27 mouse cellular contexts compared by ENCODE assay signal in genomic region chr3:105566973-105567372, GRCm38 (mm10).
DNase-seq lines count a peak whose midpoint lies in the region; ATAC-seq and TF ChIP-seq lines count a peak whose summit lies in the region.
"Had no signal": no experiment of that assay in that cellular context is flagged by ENCODE, and none has a peak within 500 bp of the region (broad histone marks: within the 10 kb centered on the region; RNA-seq: fewer than 3 reads in every experiment).

No protein-coding gene starts in this region.

- no peak overlapping the region for H3K9ac ChIP-seq in midbrain, embryonic 14.5 days (replicated peaks; ENCODE audit: low read length)
- H3K9ac ChIP-seq in midbrain, postnatal 0 days (replicated peaks; ENCODE audit: low read length, poor library complexity, severe bottlenecking) = no peak overlapping the region
- no peak overlapping the region for H3K9ac ChIP-seq in hindbrain, embryonic 14.5 days
- H3K9ac ChIP-seq: heart, embryonic 12.5 days; limb, embryonic 12.5 days; liver, postnatal 0 days; stomach, embryonic 15.5 days had no signal

- H3K4me3 ChIP-seq in midbrain, embryonic 14.5 days (replicated peaks; ENCODE audit: low read depth, low read length) = no peak overlapping the region
- H3K4me3 ChIP-seq in midbrain, postnatal 0 days (ENCODE audit: low read depth, low read length) = no peak overlapping the region
- no peak overlapping the region for H3K4me3 ChIP-seq in hindbrain, embryonic 14.5 days (replicated peaks; ENCODE audit: low read length)
- H3K4me3 ChIP-seq in olfactory bulb, adult 2 months (ENCODE audit: insufficient read depth, low read depth, low read length) = no peak overlapping the region
- H3K4me3 ChIP-seq: heart, embryonic 12.5 days; limb, embryonic 12.5 days; stomach, embryonic 15.5 days had no signal

- no peaks in the 10 kb centered on the region for H3K27me3 ChIP-seq in midbrain, embryonic 14.5 days (ENCODE audit: control insufficient read depth, insufficient read depth, low read length)
- H3K27me3 ChIP-seq in midbrain, postnatal 0 days (ENCODE audit: insufficient read depth, low read length) = no peaks in the 10 kb centered on the region
- no peaks in the 10 kb centered on the region for H3K27me3 ChIP-seq in hindbrain, embryonic 14.5 days (ENCODE audit: control insufficient read depth, insufficient read depth, low read length)
- H3K27me3 ChIP-seq: stomach, embryonic 15.5 days had no signal

- H3K27ac ChIP-seq in midbrain, embryonic 14.5 days (replicated peaks; ENCODE audit: low read depth, low read length) = peak overlapping the region; percentile 78; the same call in 1 of the 2 replicates
- no peak overlapping the region for H3K27ac ChIP-seq in midbrain, postnatal 0 days (ENCODE audit: low read depth, low read length)
- H3K27ac ChIP-seq in hindbrain, embryonic 14.5 days = peak overlapping the region; percentile 4; the same call in 1 of the 2 replicates
- peak overlapping the region; percentile 78 for H3K27ac ChIP-seq in olfactory bulb, adult 2 months (ENCODE audit: insufficient read depth, low read depth, low read length)
- H3K27ac ChIP-seq: limb, embryonic 12.5 days; macrophage; stomach, embryonic 15.5 days had no signal

- TF ChIP-seq POLR2A in olfactory bulb, adult 2 months (IDR thresholded peaks at IDR 0.05; ENCODE audit: insufficient read depth, low read depth, low read length) = no peak

- DNase-seq in frontal cortex, adult 2 months (ENCODE audit: extremely low spot score in 1 of 2, low spot score in 1 of 2) = no peak
- peak; percentile 55 for DNase-seq in midbrain, embryonic 14.5 days
- no peak for DNase-seq in midbrain, postnatal 0 days (ENCODE audit: low spot score)
- DNase-seq in hindbrain, embryonic 14.5 days (ENCODE audit: low spot score) = no peak
- no peak for DNase-seq in cerebellum, adult 18-20 months
- DNase-seq: B cell, adult 2 months; cerebellum, adult 11-12 months; cerebellum, postnatal 36 days; gastrocnemius, postnatal 25 days; heart, adult 18-20 months; heart, postnatal 10 days; kidney, adult 18-20 months; liver, postnatal 0 days; right cerebral cortex, adult 18-20 months; right cerebral cortex, postnatal 4 days; thymus, adult 2 months; thymus, postnatal 4 days had no signal

- ATAC-seq in frontal cortex, adult (ENCODE audit: low TSS enrichment) = peak; percentile 20; the same call in 1 of the 2 replicates
- ATAC-seq in midbrain, embryonic 14.5 days (ENCODE audit: low FRiP score, low TSS enrichment) = no peak
- no peak for ATAC-seq in midbrain, postnatal 0 days (ENCODE audit: low FRiP score)
- ATAC-seq in hindbrain, embryonic 14.5 days (ENCODE audit: low FRiP score) = no peak
- ATAC-seq: liver, postnatal 0 days; lung, postnatal 0 days; Patski had no signal

- H3K36me3 ChIP-seq in midbrain, embryonic 14.5 days (ENCODE audit: control insufficient read depth, insufficient read depth, low read length) = no peaks in the 10 kb centered on the region
- no peaks in the 10 kb centered on the region for H3K36me3 ChIP-seq in midbrain, postnatal 0 days (ENCODE audit: insufficient read depth, low read length)
- H3K36me3 ChIP-seq in hindbrain, embryonic 14.5 days (replicated peaks; ENCODE audit: control insufficient read depth, insufficient read depth) = no peaks in the 10 kb centered on the region
- H3K36me3 ChIP-seq: G1E; heart, embryonic 12.5 days; limb, embryonic 12.5 days; stomach, embryonic 15.5 days had no signal

- 22% methylated on average over 8 of the region's 8 CpGs for WGBS in midbrain, embryonic 14.5 days
- WGBS in midbrain, postnatal 0 days = 33% methylated on average over 8 of the region's 8 CpGs
- 46% methylated on average over 8 of the region's 8 CpGs for WGBS in hindbrain, embryonic 14.5 days
- 47% methylated on average over 8 of the region's 8 CpGs for WGBS in olfactory bulb, adult 2 months

- TF ChIP-seq CTCF in midbrain, postnatal 0 days (IDR thresholded peaks at IDR 0.05) = no peak
- no peak for TF ChIP-seq CTCF in olfactory bulb, adult 2 months (IDR thresholded peaks at IDR 0.05; ENCODE audit: insufficient read depth, low read depth, low read length)

- H3K4me1 ChIP-seq in midbrain, embryonic 14.5 days (ENCODE audit: control insufficient read depth, insufficient read depth, low read length) = peaks cover 58% of the 10 kb centered on the region
- peaks cover 26% of the 10 kb centered on the region for H3K4me1 ChIP-seq in midbrain, postnatal 0 days (ENCODE audit: insufficient read depth, low read length)
- peaks cover 49% of the 10 kb centered on the region for H3K4me1 ChIP-seq in hindbrain, embryonic 14.5 days (replicated peaks; ENCODE audit: control insufficient read depth, insufficient read depth, low read length)
- H3K4me1 ChIP-seq in olfactory bulb, adult 2 months (ENCODE audit: control insufficient read depth, insufficient read depth, low read length) = peaks cover 37% of the 10 kb centered on the region
- H3K4me1 ChIP-seq: limb, embryonic 12.5 days; stomach, embryonic 15.5 days had no signal

- H3K9me3 ChIP-seq in midbrain, embryonic 14.5 days (ENCODE audit: control insufficient read depth, low read length) = no peaks in the 10 kb centered on the region
- H3K9me3 ChIP-seq in midbrain, postnatal 0 days (ENCODE audit: low read length) = no peaks in the 10 kb centered on the region
- H3K9me3 ChIP-seq in hindbrain, embryonic 14.5 days (ENCODE audit: control insufficient read depth, low read length) = no peaks in the 10 kb centered on the region
- H3K9me3 ChIP-seq: G1E; heart, embryonic 12.5 days; limb, embryonic 12.5 days; stomach, embryonic 15.5 days had no signal

- no peak overlapping the region for H3K4me2 ChIP-seq in midbrain, embryonic 14.5 days (ENCODE audit: low read length)
- H3K4me2 ChIP-seq in midbrain, postnatal 0 days (ENCODE audit: low read depth, low read length, poor library complexity, severe bottlenecking) = no peak overlapping the region
- no peak overlapping the region for H3K4me2 ChIP-seq in hindbrain, embryonic 14.5 days (replicated peaks)
- H3K4me2 ChIP-seq: heart, embryonic 12.5 days; limb, embryonic 12.5 days; liver, embryonic 11.5 days; stomach, embryonic 15.5 days had no signal
